21 mouse cellular contexts compared by ENCODE assay signal in the genomic region with DNA sequence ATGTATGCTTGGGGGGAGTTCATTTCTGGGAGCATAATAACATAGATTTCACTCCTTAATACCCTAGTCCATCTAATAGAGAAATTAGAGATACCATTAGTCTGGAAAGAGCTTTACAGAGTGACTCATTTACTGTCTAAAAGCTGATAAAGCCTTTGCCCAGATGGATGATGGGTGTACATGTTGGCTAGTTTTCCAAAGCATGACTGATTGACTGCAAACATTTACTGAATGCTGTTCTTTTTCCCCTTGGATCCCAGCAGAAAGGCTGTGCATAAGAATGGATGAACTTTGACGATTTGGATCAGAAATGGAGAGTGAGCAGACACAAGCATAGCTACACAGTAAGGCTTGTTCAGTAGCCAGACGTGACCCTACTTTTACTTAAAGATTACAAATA.
DNase-seq lines count a peak whose midpoint lies in the region; ATAC-seq and TF ChIP-seq lines count a peak whose summit lies in the region.
"Had no signal": no experiment of that assay in that cellular context is flagged by ENCODE, and none has a peak within 500 bp of the region (broad histone marks: within the 10 kb centered on the region; RNA-seq: fewer than 3 reads in every experiment).

No protein-coding gene starts in this region.

- TF ChIP-seq CTCF in midbrain, postnatal 0 days (IDR thresholded peaks at IDR 0.05), result no peak

- 65% methylated on average over 2 of the region's 2 CpGs for WGBS in midbrain, embryonic 14.5 days
- WGBS in midbrain, postnatal 0 days, result 61% methylated on average over 2 of the region's 2 CpGs

- no peak for ATAC-seq in midbrain, embryonic 14.5 days (ENCODE audit: low FRiP score, low TSS enrichment)
- no peak for ATAC-seq in midbrain, postnatal 0 days (ENCODE audit: low FRiP score)
- ATAC-seq: CD4-positive, CD25-positive, alpha-beta regulatory T cell, adult 4 months; forebrain, postnatal 0 days had no signal

- no peaks in the 10 kb centered on the region for H3K4me1 ChIP-seq in midbrain, embryonic 14.5 days (ENCODE audit: control insufficient read depth, insufficient read depth, low read length)
- no peaks in the 10 kb centered on the region for H3K4me1 ChIP-seq in midbrain, postnatal 0 days (ENCODE audit: insufficient read depth, low read length)
- H3K4me1 ChIP-seq: embryonic facial prominence, embryonic 15.5 days; heart, embryonic 12.5 days; hindbrain, embryonic 10.5 days had no signal

- H3K27me3 ChIP-seq in midbrain, embryonic 14.5 days (ENCODE audit: control insufficient read depth, insufficient read depth, low read length), result no peaks in the 10 kb centered on the region
- H3K27me3 ChIP-seq in midbrain, postnatal 0 days (ENCODE audit: insufficient read depth, low read length), result no peaks in the 10 kb centered on the region
- H3K27me3 ChIP-seq: embryonic facial prominence, embryonic 15.5 days; heart, embryonic 12.5 days had no signal

- DNase-seq in midbrain, embryonic 14.5 days, result peak; percentile 2
- no peak for DNase-seq in midbrain, postnatal 0 days (ENCODE audit: low spot score)
- peak; percentile 23 to 76 for DNase-seq in layer of hippocampus, adult 18-20 months (ENCODE audit: low spot score in 2 of 2)
- DNase-seq in layer of hippocampus, adult 9-11 months, result peak; percentile 51
- no peak for DNase-seq in heart, adult 18-20 months
- DNase-seq in thymus, postnatal 14 days, result no peak
- DNase-seq: adrenal gland, adult 8-10 months; adrenal gland, postnatal 36 days; B cell, adult 2 months; cerebellum, adult 11-12 months; cerebellum, postnatal 10 days; embryo, embryonic 11 days; forebrain, postnatal 0 days; gastrocnemius, postnatal 14 days had no signal

- H3K9me3 ChIP-seq in midbrain, embryonic 14.5 days (ENCODE audit: control insufficient read depth, low read length), result no peaks in the 10 kb centered on the region
- H3K9me3 ChIP-seq in midbrain, postnatal 0 days (ENCODE audit: low read length), result no peaks in the 10 kb centered on the region
- H3K9me3 ChIP-seq: embryonic facial prominence, embryonic 15.5 days; G1E; heart, embryonic 12.5 days; hindbrain, embryonic 10.5 days had no signal

- no peak overlapping the region for H3K4me2 ChIP-seq in midbrain, embryonic 14.5 days (ENCODE audit: low read length)
- no peak overlapping the region for H3K4me2 ChIP-seq in midbrain, postnatal 0 days (ENCODE audit: low read depth, low read length, poor library complexity, severe bottlenecking)
- H3K4me2 ChIP-seq: embryonic facial prominence, embryonic 15.5 days; heart, embryonic 12.5 days; hindbrain, embryonic 14.5 days had no signal

- no peak overlapping the region for H3K9ac ChIP-seq in midbrain, embryonic 14.5 days (replicated peaks; ENCODE audit: low read length)
- no peak overlapping the region for H3K9ac ChIP-seq in midbrain, postnatal 0 days (replicated peaks; ENCODE audit: low read length, poor library complexity, severe bottlenecking)
- H3K9ac ChIP-seq: embryonic facial prominence, embryonic 15.5 days; forebrain, postnatal 0 days; heart, embryonic 12.5 days; hindbrain, embryonic 14.5 days had no signal

- no peaks in the 10 kb centered on the region for H3K36me3 ChIP-seq in midbrain, embryonic 14.5 days (ENCODE audit: control insufficient read depth, insufficient read depth, low read length)
- no peaks in the 10 kb centered on the region for H3K36me3 ChIP-seq in midbrain, postnatal 0 days (ENCODE audit: insufficient read depth, low read length)
- H3K36me3 ChIP-seq: embryonic facial prominence, embryonic 15.5 days; G1E; heart, embryonic 12.5 days; hindbrain, embryonic 10.5 days had no signal

- H3K4me3 ChIP-seq in midbrain, embryonic 14.5 days (replicated peaks; ENCODE audit: low read depth, low read length), result no peak overlapping the region
- no peak overlapping the region for H3K4me3 ChIP-seq in midbrain, postnatal 0 days (ENCODE audit: low read depth, low read length)
- H3K4me3 ChIP-seq: embryonic facial prominence, embryonic 15.5 days; erythroblast, embryonic 14.5 days; heart, embryonic 12.5 days; hindbrain, embryonic 10.5 days had no signal

- no peak overlapping the region for H3K27ac ChIP-seq in midbrain, embryonic 14.5 days (replicated peaks; ENCODE audit: low read depth, low read length)
- no peak overlapping the region for H3K27ac ChIP-seq in midbrain, postnatal 0 days (ENCODE audit: low read depth, low read length)
- H3K27ac ChIP-seq: embryonic facial prominence, embryonic 15.5 days; hindbrain, embryonic 10.5 days; hindbrain, embryonic 14.5 days had no signal

Comparison
In these comparisons a context has a peak if more than half of its experiments do, and no peak if none do; other contexts are left out.
1. DNase-seq: peak in midbrain, embryonic 14.5 days (single experiment), layer of hippocampus, adult 18-20 months (2 of 2) and layer of hippocampus, adult 9-11 months (single experiment); none in midbrain, postnatal 0 days (single experiment), heart, adult 18-20 months (0 of 2) and thymus, postnatal 14 days (single experiment).